Mouse (Mus musculus): ENCODE measurements around the gene Npm3.

Gene Npm3

GRCm38 (mm10) chr19:45749243-45750043, at the start of gene Npm3:
Gene Npm3, minus strand, starts transcription at chr19:45749591.
- DNase-seq (ENCODE audit: low spot score in 2 of 2) = peak in 1 of 2 experiments; percentile 69

DNA sequence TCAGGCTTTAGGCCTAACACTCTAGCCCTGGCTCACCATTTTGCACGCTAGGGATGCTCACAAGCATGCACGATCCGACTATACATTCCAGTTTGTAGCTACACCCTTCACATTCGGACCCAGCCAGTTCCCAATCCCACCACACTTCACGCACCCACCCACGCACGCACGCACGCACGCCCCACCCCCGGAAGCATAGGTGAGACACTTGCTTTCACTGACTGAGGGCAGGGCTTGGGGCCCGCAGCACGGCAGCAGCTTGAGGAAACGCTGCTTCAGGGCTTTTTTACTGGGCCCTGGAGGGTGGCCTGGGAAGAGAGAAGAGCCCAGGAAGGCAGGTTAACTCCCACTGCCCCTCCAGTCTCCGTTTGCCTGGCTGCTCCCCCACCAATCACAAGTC, 47.5 kb upstream of the Npm3 start:
- no peak for DNase-seq (ENCODE audit: low spot score in 2 of 2)

GRCm38 (mm10) chr19:45796061-45796556, 46.7 kb upstream of the Npm3 start:
- no peak for DNase-seq (ENCODE audit: low spot score in 2 of 2)

DNA sequence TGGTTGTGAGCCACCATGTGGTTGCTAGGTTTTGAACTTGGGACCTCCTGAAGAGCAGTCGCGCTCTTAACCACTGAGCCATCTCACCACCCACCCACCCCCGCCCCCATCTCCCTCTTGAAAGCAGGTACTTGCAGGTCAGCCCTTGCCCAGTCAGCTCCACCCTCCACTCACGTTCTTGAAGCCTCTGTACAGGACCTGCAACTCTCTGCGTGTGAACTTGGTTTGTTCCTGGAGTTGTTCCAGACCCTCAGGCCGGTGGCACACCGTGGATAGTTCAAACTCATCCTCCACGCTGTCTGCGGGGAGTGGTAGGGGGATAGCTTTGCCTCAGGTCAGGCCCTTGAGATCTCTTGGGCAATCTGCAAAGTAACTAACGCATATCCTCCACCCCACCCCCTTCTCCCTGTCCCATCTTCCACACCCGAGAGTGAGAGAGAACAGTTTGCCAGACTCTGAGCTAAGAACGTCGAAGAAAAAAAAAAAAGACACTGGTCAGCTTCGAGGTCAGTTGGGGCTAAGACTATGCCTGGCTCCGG, 46.1 kb upstream of the Npm3 start:
- no peak for DNase-seq (ENCODE audit: low spot score in 2 of 2)

- no peak for DNase-seq (ENCODE audit: low spot score in 2 of 2)
Observed at GRCm38 (mm10) chr19:45794718-45795117, 45.3 kb upstream of the Npm3 start.

- no peak for DNase-seq (ENCODE audit: low spot score in 2 of 2)
Observed at GRCm38 (mm10) chr19:45792404-45792803, 43.0 kb upstream of the Npm3 start.

- DNase-seq (ENCODE audit: low spot score in 2 of 2) = no peak
Observed at GRCm38 (mm10) chr19:45789888-45790874, 40.8 kb upstream of the Npm3 start.

GRCm38 (mm10) chr19:45789365-45789764, 40.0 kb upstream of the Npm3 start:
- no peak for DNase-seq (ENCODE audit: low spot score in 2 of 2)

DNA sequence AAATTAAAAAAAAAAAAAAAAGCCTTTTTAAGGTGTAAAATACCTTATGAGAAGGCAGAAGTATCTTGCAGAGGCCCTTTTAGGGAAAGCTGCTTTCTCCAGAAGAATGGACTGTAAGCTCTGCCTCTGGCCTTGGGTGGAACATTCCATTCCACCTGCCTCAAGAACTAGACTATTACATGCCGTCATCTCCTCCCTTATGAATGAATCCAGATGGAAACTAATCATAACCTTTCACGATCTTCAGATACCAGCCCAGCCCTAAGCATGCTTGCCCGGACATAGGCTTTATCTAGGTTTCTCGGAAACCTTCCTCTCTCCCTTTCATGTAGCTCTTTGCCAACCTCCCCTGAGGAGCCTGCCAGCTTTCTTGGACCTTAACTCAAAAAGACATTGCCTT, 38.9 kb upstream of the Npm3 start:
- no peak for DNase-seq (ENCODE audit: low spot score in 2 of 2)

DNA sequence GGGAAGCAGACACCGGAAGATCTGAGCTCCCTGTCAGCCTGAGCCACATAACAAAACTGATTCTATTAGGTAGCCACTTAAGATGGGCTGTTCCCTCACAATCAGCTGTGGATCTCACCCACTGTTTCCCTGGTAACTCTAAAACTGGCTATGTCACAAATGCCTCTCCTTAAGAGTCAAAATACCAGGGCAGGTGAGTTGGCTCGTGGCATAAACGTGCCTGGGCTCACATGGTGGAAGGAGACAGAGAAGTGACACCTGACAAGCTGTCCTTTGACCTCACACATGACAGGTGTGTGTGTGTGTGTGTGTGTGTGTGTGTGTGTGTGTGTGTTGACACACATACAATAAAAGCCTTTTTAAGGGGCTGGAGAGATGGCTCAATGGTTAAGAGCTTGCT, 38.1 kb upstream of the Npm3 start:
- DNase-seq (ENCODE audit: low spot score in 2 of 2) = no peak

- DNase-seq (ENCODE audit: low spot score in 2 of 2) = no peak
Observed at GRCm38 (mm10) chr19:45785470-45785869, 36.1 kb upstream of the Npm3 start.

DNA sequence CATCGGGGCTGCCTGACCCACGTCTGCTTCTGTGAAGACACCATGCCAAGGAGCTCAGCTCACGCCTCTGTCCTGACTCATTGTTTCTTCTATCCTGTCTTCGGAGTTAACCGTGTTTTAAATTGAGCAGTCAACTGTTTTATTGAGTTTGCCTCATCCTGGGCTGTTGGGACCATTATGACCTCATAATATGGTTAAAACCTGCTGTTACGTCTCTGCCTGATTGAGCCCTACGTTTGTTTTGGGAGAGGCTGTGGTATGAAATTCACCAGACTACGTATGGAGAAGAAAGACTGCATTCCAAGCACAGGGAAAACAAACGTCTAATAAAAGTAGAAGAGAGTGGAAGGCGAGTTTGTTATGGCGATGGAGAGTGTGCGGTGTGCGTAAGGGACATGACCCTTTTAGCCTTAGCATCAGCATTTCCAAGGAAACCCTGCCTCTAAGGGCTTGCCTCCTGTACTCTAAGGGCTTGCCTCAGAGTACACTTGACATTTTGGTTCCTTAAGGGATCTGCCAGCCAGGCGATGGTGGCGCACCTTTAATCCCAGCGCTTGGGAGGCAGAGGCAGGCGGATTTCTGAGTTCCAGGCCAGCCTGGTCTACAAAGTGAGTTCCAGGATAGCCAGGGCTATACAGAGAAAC, 34.7 kb upstream of the Npm3 start:
- no peak for DNase-seq (ENCODE audit: low spot score in 2 of 2)

DNA sequence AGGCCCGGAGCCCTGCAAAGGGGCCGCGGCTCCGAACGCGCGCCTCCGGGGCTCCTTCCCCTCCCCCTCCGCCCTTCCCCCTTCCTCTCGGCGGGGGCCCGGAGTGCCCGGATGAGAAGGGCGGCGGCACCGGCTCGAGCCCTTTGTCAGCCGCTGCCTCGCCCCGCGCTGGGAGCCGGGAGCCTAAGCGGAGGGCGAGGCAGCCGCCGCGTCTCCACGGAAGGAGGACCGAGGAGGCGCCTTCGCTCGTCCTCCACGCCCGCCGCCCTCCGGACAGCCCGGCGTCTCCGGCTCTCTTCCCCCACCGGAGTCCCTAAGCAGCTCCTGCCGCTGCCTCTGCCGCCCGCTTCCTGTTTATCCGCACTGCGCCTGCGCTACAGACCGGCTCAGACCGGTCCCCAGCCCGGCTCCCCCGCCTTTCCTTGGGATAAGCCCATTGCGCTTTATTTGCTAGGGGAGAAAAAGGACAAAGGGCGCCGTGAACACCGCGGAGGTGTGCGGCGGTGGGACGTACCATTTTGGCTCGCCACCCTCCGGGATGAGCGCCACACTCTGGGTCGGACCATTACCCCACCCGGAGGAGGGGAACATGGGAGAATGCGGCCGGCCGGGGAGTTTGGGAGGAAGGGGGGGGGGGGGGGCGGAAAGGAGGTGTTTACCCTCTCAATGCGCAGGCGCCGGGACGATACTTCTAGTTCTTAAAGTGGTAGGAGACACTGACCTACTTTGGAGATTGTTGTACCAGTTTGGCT, 34.0 kb upstream of the Npm3 start, which contains the start of gene Mgea5:
Mgea5 (minus strand) TSS at position 657 of the 752 bp plus-strand sequence.
- DNase-seq (ENCODE audit: low spot score in 2 of 2) = peak; percentile 97 to 98

- peak; percentile 39 to 54 for DNase-seq (ENCODE audit: low spot score in 2 of 2)
Observed at GRCm38 (mm10) chr19:45782315-45783001, 33.1 kb upstream of the Npm3 start.

DNA sequence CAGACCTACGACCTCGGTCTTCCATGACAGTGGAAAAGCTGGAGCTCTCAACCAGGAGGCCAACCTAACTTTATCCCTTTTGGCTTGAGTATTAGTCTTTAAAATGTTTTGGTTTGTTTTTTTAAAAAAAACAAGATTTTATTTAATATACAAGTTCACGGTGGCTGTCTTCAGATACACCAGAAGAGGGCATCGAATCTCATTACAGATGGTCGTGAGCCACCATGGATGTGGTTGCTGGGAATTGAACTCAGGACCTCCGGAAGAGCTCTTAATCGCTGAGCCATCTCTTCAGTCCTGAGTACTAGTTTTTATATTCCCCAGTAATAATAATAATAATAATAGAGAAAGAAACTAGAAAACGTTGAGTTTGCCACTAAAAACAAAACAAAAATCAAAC, 32.3 kb upstream of the Npm3 start:
- no peak for DNase-seq (ENCODE audit: low spot score in 2 of 2)

DNA sequence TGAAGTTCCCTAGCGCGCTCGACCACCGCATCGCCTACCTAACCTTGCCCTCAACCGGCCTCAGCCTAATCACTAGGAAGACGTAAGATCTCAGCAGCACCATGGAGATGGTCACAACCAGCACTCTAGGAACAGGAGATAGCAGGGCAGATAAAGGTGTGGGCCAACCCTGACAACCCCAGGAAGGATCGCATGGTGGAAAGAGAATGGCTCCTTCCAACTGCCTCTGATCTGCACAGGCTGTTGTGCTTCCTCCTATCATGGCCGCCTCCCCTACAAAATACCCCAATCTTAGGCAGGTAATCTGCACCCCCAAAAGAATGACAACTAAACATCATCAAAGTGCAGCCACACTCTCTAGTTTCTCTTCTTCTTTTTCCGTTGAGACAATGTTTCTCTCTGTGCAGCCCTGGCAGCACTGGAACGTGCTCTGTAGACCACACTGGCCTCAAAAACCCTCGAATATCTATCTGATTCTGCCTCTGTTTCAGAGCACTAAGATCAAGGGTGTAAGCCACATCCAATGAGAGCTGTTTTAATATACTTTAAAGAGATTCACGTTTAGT, 31.0 kb upstream of the Npm3 start:
- DNase-seq (ENCODE audit: low spot score in 2 of 2) = no peak

DNA sequence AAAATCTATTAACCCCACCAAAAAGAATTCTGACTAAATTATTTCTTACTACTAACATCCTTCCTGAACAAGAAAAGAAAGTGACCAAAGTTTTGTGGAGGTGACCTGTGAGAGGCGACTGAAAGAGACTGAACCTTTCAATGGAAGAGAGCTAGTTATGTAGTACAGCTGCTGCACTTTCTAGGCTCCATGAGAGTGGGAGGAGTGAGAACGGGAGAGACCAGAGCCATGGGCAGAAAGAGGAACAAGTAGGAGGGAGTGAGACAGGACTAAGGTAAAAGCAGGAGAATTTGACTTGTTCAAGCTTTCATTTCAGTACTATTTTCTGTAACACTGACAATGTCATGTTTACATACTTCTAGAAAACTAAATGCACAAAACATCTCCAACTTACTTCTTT, 26.1 kb upstream of the Npm3 start:
- peak in 1 of 2 experiments; percentile 36 for DNase-seq (ENCODE audit: low spot score in 2 of 2)

DNA sequence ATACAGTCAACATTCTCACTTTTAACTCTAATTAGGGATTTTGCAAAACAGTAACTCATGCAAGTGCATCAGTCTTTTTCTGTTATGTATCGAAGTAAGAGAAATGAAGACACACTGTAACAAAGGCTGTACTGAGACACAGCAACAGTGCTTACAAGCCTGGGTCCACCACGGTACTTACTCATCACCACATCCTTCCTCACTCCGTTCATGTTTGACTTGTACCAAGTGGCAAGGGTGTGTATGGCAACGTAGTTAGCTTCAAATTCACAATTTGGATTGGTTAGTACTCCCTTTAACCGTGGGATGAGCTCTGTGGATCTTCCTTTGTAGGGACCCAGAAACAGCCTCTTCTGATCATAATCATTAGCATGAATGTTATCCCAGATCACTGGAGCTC, 22.1 kb upstream of the Npm3 start:
- no peak for DNase-seq (ENCODE audit: low spot score in 2 of 2)

GRCm38 (mm10) chr19:45760810-45761209, 11.4 kb upstream of the Npm3 start:
- no peak for DNase-seq (ENCODE audit: low spot score in 2 of 2)

- DNase-seq (ENCODE audit: low spot score in 2 of 2) = no peak
Observed at GRCm38 (mm10) chr19:45758671-45759070, 9.3 kb upstream of the Npm3 start.
